Mouse (Mus musculus): Measurements from ENCODE around the gene Cdk11b. TPM values are rescaled to one million over a fixed set of nuclear protein-coding genes. Genes with fewer than 3 reads are reported as not detected.
A peak's percentile ranks its signal among the peaks of the same experiment; 100 is the strongest.

Gene Cdk11b
- total RNA-seq (2021) = 10 to 100 TPM; 45.4 to 50.7 TPM
- long read RNA-seq, experiment 1, transcript Cdk11b-201 (20 exons, 2,595 nt) = major isoform, 18 of 69 reads
- long read RNA-seq, experiment 1, transcript Cdk11b-202 (20 exons, 2,673 nt) = minor isoform, 14 of 69 reads
- long read RNA-seq, experiment 1, partial matches to known transcripts = 9 of 69 reads
- long read RNA-seq, experiment 1, other reads (novel, unspliced or antisense) = 28 of 69 reads
- long read RNA-seq, experiment 2, transcript Cdk11b-202 (20 exons, 2,673 nt) = minor isoform, 11 of 69 reads
- long read RNA-seq, experiment 2, transcript Cdk11b-201 (20 exons, 2,595 nt) = major isoform, 23 of 69 reads
- long read RNA-seq, experiment 2, partial matches to known transcripts = 13 of 69 reads
- long read RNA-seq, experiment 2, other reads (novel, unspliced or antisense) = 21 of 69 reads

- peak; percentile 93 to 98 for DNase-seq (ENCODE audit: low spot score in 2 of 2)
Measured at GRCm38 (mm10) chr4:155624338-155625291, at the start of gene Cdk11b. Gene Cdk11b (plus strand): TSS chr4:155624854.

- DNase-seq (ENCODE audit: low spot score in 2 of 2) = no peak
Measured at GRCm38 (mm10) chr4:155574931-155575330, 49.7 kb upstream of the Cdk11b start.

DNA sequence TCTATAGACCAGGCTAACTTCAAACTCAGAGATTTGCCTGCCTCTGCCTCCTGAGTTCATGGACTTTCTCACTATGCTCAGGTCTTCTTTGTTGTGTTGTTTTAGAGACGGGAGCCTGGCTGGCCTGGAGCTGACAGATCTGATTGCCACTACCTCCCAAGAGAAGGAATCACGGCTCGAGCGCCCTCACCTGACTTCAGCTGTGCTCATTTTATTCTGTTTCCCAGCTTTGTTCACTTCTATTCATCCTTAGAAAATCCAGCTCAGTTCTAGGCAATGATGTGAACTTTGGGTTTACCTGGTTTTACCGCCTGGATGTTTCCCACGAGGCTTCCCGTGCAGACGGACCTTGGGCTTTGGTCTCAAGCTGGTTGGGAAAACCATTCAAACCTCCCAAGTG, 49.1 kb upstream of the Cdk11b start:
- no peak for DNase-seq (ENCODE audit: low spot score in 2 of 2)

- no peak for DNase-seq (ENCODE audit: low spot score in 2 of 2)
Measured at GRCm38 (mm10) chr4:155577132-155577531, 47.5 kb upstream of the Cdk11b start.

DNA sequence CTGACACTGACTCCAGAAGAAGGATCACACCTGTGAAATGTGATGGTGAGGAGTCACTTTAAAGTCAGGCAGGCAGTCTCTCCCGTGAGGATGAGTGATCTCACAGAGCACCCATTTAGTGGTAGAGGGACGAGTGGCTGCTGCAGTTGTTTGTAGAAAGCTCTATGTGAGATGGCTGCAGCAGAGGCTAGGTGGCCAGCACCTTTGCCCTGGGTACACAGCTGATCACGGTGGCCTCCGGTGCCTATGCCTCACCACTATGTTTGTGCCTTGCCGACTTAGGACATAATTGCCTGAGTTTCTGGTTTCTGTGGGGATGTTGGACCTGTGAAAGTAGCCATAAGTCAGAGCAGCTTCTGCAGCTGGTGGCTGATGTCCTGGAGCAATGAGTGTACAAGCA, 46.9 kb upstream of the Cdk11b start:
- no peak for DNase-seq (ENCODE audit: low spot score in 2 of 2)

- peak in 1 of 2 experiments; percentile 44 for DNase-seq (ENCODE audit: low spot score in 2 of 2)
Measured at GRCm38 (mm10) chr4:155578336-155579125, 46.1 kb upstream of the Cdk11b start.

GRCm38 (mm10) chr4:155580420-155580819, 44.2 kb upstream of the Cdk11b start:
- DNase-seq (ENCODE audit: low spot score in 2 of 2) = peak; percentile 43 to 57

DNA sequence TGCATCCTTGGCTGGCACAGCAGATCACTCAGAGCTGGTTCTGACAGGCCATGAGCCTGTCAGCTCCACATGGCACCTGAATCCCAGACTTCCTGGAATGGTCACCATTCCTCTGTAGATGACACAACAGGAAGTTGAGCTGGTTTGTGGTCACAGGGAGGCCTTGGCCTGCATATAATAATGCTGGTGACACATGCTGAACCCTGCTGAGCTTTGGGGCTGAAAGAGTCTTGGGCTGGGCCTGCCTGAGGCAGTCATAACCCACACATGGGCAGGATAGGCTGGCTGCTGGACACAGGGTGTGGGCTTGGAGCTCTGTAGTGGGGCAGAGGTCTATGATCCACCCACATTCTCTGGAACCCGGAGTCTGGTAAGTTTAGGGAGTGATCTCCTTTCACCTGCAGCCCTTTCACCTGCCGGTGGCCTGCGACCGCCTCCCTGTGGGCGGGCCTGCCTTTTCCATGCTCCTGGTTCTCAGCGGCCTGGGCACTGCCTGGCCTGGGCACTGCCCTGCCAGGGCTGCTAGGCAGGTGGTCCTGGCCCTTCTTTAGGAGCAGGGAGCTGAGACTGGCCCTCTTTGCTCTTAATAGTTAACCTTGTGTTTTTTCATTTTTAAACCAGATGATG, 42.3 kb upstream of the Cdk11b start:
- no peak for DNase-seq (ENCODE audit: low spot score in 2 of 2)

DNA sequence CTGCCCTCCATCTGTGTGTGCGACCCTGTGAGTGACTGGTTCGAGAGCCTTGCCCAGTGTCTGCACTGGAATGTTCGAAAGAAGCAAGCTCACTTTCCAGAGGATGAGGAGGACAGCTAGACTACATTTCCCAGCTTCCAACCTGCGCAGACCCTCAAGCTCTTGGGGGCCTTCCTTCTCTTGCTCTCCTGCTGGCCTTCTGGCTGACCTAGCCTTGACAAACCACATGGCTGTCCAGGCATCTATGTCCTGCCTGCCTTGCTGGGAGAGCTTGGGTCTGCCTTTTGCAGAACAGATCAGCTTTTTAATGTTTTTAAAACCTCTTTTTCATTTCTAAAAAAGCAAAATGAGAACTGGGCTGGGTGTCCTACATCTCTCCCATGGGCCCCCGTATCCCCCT, 35.3 kb upstream of the Cdk11b start:
- no peak for DNase-seq (ENCODE audit: low spot score in 2 of 2)

DNA sequence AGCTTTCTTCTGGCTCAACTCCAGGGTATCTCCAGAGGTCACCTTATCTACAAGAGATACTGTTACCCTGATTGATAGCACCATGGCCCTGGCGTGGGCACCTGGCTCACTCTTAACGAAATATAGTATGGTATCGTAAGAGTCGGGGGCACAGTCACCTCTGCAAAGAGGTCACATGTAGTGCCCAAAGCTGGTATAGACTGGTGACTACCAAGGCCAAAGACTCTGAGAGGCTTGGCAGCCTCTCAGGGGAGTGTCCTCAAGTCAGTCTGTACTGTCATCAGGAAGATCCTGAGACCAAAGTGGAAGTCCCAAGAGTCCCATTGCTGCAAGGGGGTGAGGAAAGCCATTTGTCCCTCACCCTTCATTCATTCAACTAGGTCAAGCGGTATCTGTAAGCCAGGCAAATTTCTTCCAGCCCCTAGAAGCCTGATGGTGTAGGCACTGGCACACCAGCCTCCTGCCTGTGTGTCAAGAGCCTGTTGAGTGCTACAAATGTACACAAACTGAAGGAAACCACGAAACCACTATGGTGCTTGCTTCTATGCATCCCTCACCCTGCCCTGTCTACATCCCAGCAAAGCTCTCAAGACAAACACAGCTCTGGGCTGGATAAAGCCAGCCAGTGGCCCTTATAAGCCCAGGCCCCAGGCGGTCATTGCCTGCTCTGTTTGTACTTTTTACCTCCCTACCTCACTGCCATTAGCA, 33.5 kb upstream of the Cdk11b start:
- DNase-seq (ENCODE audit: low spot score in 2 of 2) = no peak

DNA sequence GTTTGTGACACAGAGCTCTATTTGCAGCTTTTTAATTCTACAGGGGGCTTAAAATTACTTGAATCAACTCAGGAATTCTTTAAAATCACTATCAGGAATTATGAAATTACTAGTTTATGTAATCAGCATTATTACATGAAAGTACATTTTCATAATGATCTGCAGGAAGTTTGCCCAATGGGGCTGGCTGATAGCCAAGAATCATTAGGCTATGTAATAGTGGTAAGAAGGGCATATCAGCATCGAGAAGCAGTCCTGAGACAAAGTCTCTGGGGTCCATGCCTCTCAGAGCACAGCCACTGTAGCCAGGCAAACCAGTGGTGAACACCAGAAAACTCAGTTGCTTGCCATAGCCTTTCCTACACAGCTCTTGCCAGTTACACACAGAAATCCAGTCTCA, 30.9 kb upstream of the Cdk11b start:
- no peak for DNase-seq (ENCODE audit: low spot score in 2 of 2)

GRCm38 (mm10) chr4:155595777-155596176, 28.9 kb upstream of the Cdk11b start:
- no peak for DNase-seq (ENCODE audit: low spot score in 2 of 2)

DNA sequence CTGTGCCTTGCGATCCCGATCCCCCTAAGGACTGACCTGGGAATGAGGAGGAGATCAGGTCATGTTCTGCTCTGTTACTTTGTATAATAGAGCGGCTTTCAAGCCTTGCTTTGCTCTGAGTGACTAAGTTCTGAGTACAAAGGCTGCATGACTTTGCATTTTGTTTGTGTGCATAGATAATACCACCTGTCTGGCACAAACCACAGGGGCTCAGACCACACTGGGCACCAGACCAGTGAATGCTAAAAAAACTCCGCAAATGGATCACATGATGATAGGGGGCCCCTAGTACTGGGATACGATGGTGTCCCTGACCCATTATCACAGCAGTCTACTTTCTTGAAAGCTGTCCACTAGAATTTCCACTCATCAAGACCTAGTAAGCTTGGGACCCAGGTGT, 28.0 kb upstream of the Cdk11b start:
- DNase-seq (ENCODE audit: low spot score in 2 of 2) = no peak

GRCm38 (mm10) chr4:155598536-155598935, 26.1 kb upstream of the Cdk11b start:
- DNase-seq (ENCODE audit: low spot score in 2 of 2) = no peak

DNA sequence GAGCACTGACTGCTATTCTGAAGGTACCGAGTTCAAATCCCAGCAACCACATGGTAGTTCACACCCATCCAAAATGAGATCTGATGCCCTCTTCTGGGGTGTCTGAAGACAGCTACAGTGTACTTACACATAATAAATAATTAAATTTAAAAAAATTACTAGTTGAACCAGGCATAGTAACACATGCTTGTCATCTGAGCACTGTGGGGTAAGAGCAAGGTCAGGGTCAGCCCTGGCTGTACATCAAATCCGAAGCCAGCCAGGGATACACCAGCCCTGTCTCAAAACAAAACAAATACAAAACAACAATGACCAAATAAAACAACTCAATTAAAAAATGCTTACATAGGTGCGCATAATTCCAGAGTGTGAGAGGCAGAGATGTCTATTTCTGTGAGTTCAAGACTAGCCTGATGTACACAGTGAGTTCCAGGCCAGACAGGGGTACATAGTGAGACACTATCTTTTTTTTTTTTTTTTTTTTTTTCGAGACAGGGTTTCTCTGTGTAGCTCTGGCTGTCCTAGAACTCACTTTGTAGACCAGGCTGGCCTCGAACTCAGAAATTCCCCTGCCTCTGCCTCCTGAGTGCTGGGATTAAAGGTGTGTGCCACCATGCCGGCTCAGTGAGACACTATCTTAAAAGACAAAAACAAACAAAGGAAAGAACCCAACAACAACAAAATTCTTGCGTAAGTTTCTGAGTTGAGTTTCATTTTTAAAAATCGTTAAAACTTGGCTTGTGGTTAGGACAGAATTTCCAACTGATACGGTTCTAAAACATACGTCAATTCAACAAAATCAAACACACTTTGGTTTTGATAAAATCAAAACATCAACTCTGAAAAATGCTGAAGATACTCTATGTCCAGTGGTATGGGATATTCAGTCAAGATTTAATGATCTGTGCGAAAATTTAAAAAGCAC, 24.5 kb upstream of the Cdk11b start:
- no peak for DNase-seq (ENCODE audit: low spot score in 2 of 2)

DNA sequence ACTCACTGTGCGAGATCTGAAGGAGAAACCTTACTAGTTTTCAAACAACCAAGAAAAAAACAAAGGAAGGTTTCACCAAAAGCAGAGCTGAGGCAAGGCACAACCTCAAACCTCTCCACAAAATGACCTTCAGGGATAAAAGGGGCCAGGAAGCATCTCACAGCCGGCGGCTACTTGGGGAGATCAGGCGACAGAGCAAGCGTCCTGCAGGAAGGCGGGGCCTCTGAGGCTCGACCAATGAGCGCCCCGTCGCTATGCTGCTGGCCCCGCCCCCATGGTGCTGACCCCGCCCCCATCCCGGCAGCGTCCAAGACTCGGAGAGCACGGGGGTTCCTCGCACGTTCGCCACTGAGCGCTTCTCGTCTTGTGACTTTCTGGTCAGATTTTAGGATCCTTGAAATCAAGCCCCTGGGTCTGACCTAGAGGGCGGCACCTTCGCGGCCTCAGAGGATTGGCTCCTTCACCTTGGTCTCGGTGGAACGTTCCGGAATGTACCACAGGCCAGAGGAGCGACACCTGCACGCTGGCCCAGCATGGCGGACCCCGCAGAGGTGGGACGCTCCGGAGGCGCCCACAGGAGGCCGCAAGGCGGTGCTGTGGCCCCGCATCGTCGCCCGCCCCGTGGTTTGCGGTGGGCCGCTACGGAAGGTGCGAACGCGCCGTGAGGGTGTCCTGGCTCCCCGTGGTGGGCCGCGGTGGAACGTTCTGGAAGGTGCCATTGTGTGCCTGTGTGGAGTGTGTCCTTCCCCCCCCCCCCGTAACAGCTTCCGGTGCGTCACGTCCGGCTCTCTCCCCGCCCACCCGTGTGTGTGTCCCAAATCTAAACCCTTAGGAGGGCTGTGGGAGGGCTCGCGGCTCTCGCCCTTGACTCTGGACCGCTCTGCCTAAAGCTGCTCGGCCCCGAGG, 23.3 kb upstream of the Cdk11b start, which contains the start of gene Slc35e2:
Gene Slc35e2 (plus strand): TSS at position 326 of the 906 bp plus-strand sequence.
- peak; percentile 92 to 99 for DNase-seq (ENCODE audit: low spot score in 2 of 2)

- no peak for DNase-seq (ENCODE audit: low spot score in 2 of 2)
Measured at GRCm38 (mm10) chr4:155601997-155602456, 22.6 kb upstream of the Cdk11b start.

- DNase-seq (ENCODE audit: low spot score in 2 of 2) = no peak
Measured at GRCm38 (mm10) chr4:155602753-155603152, 21.9 kb upstream of the Cdk11b start.

Data from layer of hippocampus, postnatal 14 days (tissue).